Mouse (Mus musculus): Measurements from ENCODE around the gene Clrn2. TPM values are rescaled to one million over a fixed set of nuclear protein-coding genes. Genes with fewer than 3 reads are reported as not detected.
"Not testable (repeated sequence)": the region's sequence is repeated elsewhere in the genome, so short reads cannot be mapped to it uniquely, and the experiment has no call there.

The Clrn2 gene
- not detected for total RNA-seq (2021)
- long read RNA-seq, experiment 1 = 0 reads
- long read RNA-seq, experiment 2 = 0 reads

- no peak for DNase-seq
- intact Hi-C loops (cut with DNase I) = no loop called here
These were observed at the start of gene Clrn2 for GRCm38 (mm10) chr5:45453451-45453850. Clrn2 (plus strand) TSS chr5:45453751.

GRCm38 (mm10) chr5:45406129-45406528 is 47.4 kb upstream of the Clrn2 start:
- intact Hi-C loops (cut with DNase I) = loop anchor here (10.0 kb wide), 2 partner anchors 571 to 661 kb away; no protein-coding TSS in a partner anchor
- no peak for DNase-seq

- DNase-seq = no peak
- intact Hi-C loops (cut with DNase I) = no loop called here
These were observed 37.1 kb upstream of the Clrn2 start for GRCm38 (mm10) chr5:45416478-45416877.

GRCm38 (mm10) chr5:45417859-45418443 is 35.6 kb upstream of the Clrn2 start:
- no peak for DNase-seq
- intact Hi-C loops (cut with DNase I) = no loop called here

GRCm38 (mm10) chr5:45419841-45420638 is 33.5 kb upstream of the Clrn2 start:
- DNase-seq = peak in 1 of 2 experiments; percentile 8

GRCm38 (mm10) chr5:45421881-45422844 is 31.4 kb upstream of the Clrn2 start:
- intact Hi-C loops (cut with DNase I) = loop anchor here (5.0 kb wide), 2 partner anchors 1120 to 1140 kb away; no protein-coding TSS in a partner anchor
- no peak for DNase-seq

More at GRCm38 (mm10) chr5:45419841-45420638, 33.5 kb upstream of the Clrn2 start:
- intact Hi-C loops (cut with DNase I) = loop anchor here (5.0 kb wide), 2 partner anchors 1118 to 1138 kb away; no protein-coding TSS in a partner anchor

GRCm38 (mm10) chr5:45424021-45424886 is 29.3 kb upstream of the Clrn2 start:
- intact Hi-C loops (cut with DNase I) = loop anchor here (5.0 kb wide), 2 partner anchors 1122 to 1142 kb away; no protein-coding TSS in a partner anchor
- DNase-seq = peak; percentile 40 to 63

GRCm38 (mm10) chr5:45425771-45426170 is 27.8 kb upstream of the Clrn2 start:
- intact Hi-C loops (cut with DNase I); DNase-seq: not testable (repeated sequence)

- intact Hi-C loops (cut with DNase I) = no loop called here
- DNase-seq = no peak
These were observed 27.0 kb upstream of the Clrn2 start for GRCm38 (mm10) chr5:45426416-45427034.

GRCm38 (mm10) chr5:45427891-45428290 is 25.7 kb upstream of the Clrn2 start:
- intact Hi-C loops (cut with DNase I) = no loop called here
- DNase-seq = no peak

- DNase-seq = no peak
- intact Hi-C loops (cut with DNase I) = no loop called here
These were observed 17.3 kb upstream of the Clrn2 start for GRCm38 (mm10) chr5:45435967-45436950.

- intact Hi-C loops (cut with DNase I) = no loop called here
These were observed 15.7 kb upstream of the Clrn2 start for GRCm38 (mm10) chr5:45437826-45438225.

GRCm38 (mm10) chr5:45438301-45438700 is 15.2 kb upstream of the Clrn2 start:
- DNase-seq = no peak

More at GRCm38 (mm10) chr5:45437826-45438225, 15.7 kb upstream of the Clrn2 start:
- no peak for DNase-seq

GRCm38 (mm10) chr5:45441124-45441523 is 12.4 kb upstream of the Clrn2 start:
- DNase-seq = peak in 1 of 2 experiments; percentile 18
- intact Hi-C loops (cut with DNase I) = no loop called here

More at GRCm38 (mm10) chr5:45438301-45438700, 15.2 kb upstream of the Clrn2 start:
- intact Hi-C loops (cut with DNase I) = no loop called here

- intact Hi-C loops (cut with DNase I) = no loop called here
- DNase-seq = no peak
These were observed 11.8 kb upstream of the Clrn2 start for GRCm38 (mm10) chr5:45441745-45442144.

GRCm38 (mm10) chr5:45444130-45444832 is 9.3 kb upstream of the Clrn2 start:
- intact Hi-C loops (cut with DNase I) = no loop called here
- DNase-seq = no peak

- no peak for DNase-seq
These were observed 4.9 kb upstream of the Clrn2 start for GRCm38 (mm10) chr5:45448676-45449075.

More at GRCm38 (mm10) chr5:45448676-45449075, 4.9 kb upstream of the Clrn2 start:
- intact Hi-C loops (cut with DNase I) = loop anchor here (2.0 kb wide), 1 partner anchor 72 kb away; the partner anchor contains the start of gene Med28

Data from heart, postnatal 14 days (tissue).